Mouse (Mus musculus) Patski (cell line): ENCODE measurements around the gene Sdc4. TPM values are rescaled to one million over a fixed set of nuclear protein-coding genes. Genes with fewer than 3 reads are reported as not detected.

Experiments
- ATAC-seq: fragments of 100-300 bp; one replicate; pipeline ENCODE4 v1.8.0; 2021
- CTCF ChIA-PET: fragments of 350-600 bp; sonication (Branson Sonifier 250); formaldehyde crosslinking; loops from one replicate; lab custom pipeline; 2022; ENCODE audit warnings: inconsistent platforms; lab: Charles Lee
- POLR2A ChIA-PET: fragments of 350-600 bp; sonication (Branson Sonifier 250); formaldehyde crosslinking; loops from one replicate; lab custom pipeline; 2022; ENCODE audit warnings: antibody characterized with exemption, inconsistent platforms; lab: Charles Lee
- DNase-seq: peaks from one replicate; pipeline ENCODE4 v3.0.0-alpha.2; 2011; ENCODE audit warnings: low read depth, low spot score
- H3K27me3 ChIP-seq: fragments of 371-371 bp; one replicate; pipeline ENCODE4 v1.5.1; 2021
- CTCF ChIP-seq: fragments of 100-300 bp; IDR thresholded peaks from one replicate; pipeline ENCODE4 v1.5.1; 2021
- in situ Hi-C: fragments of 300-500 bp; cut with MboI; formaldehyde crosslinking; loops from 3 replicates; pipeline ENCODE4 v1.11.1; 2018; ENCODE audit warnings: low pct_unique_long_range_greater_than_20kb, mixed read lengths
- polyA plus RNA-seq: library from polyadenylated mRNA; unstranded; gene quantifications from one replicate; pipeline ENCODE4 v1.2.3, GENCODE M21; 2021

Gene Sdc4
- polyA plus RNA-seq, 1 experiment from 2014 or later = 672 TPM

- DNase-seq (no peak), ATAC-seq (no peak)
- H3K27me3 ChIP-seq = no peaks in the 10 kb centered on the region
- POLR2A ChIA-PET = interaction anchor here (1.0 to 9.4 kb wide), 6 partner anchors 11 to 79 kb away, joined by 3 to 110 read pairs (median 4); partner anchors contain the start of genes Gm20458 and Sys1
- CTCF ChIA-PET = interaction anchor here (1.3 to 5.2 kb wide), 4 partner anchors 14 to 76 kb away, joined by 3 to 18 read pairs (median 4); partner anchors contain the start of genes Gm20458 and Sys1
- in situ Hi-C loops = no loop called here
- no peak for TF ChIP-seq CTCF
Observed at GRCm38 (mm10) chr2:164442315-164443050, 1.2 kb downstream of the Sdc4 start.

GRCm38 (mm10) chr2:164441731-164442130 lies 2.0 kb downstream of the Sdc4 start:
- CTCF ChIA-PET = interaction anchor here (1.3 to 5.2 kb wide), 4 partner anchors 15 to 77 kb away, joined by 3 to 18 read pairs (median 4); partner anchors contain the start of genes Gm20458 and Sys1
- no peak for TF ChIP-seq CTCF

GRCm38 (mm10) chr2:164441155-164441554 lies 2.5 kb downstream of the Sdc4 start:
- ATAC-seq (no peak), DNase-seq (no peak)
- no peak for TF ChIP-seq CTCF
- CTCF ChIA-PET = interaction anchor here (1.0 to 5.2 kb wide), 4 partner anchors 11 to 77 kb away, joined by 3 to 18 read pairs (median 4); no protein-coding TSS in a partner anchor
- in situ Hi-C loops = no loop called here
- POLR2A ChIA-PET = interaction anchor here (1.2 to 9.4 kb wide), 5 partner anchors 9 to 81 kb away, joined by 3 to 110 read pairs (median 5); partner anchors contain the start of gene Sys1
- no peaks in the 10 kb centered on the region for H3K27me3 ChIP-seq

More at GRCm38 (mm10) chr2:164441731-164442130, 2.0 kb downstream of the Sdc4 start:
- DNase-seq (no peak), ATAC-seq (no peak)
- in situ Hi-C loops = no loop called here
- H3K27me3 ChIP-seq = no peaks in the 10 kb centered on the region
- POLR2A ChIA-PET = interaction anchor here (1.3 to 9.4 kb wide), 4 partner anchors 10 to 80 kb away, joined by 3 to 110 read pairs (median 20); partner anchors contain the start of gene Sys1

GRCm38 (mm10) chr2:164440314-164440713 lies 3.4 kb downstream of the Sdc4 start:
- POLR2A ChIA-PET = interaction anchor here (0.6 to 9.4 kb wide), 8 partner anchors 8 to 46 kb away, joined by 3 to 110 read pairs (median 4); partner anchors contain the start of genes Dbndd2 and Sys1
- in situ Hi-C loops = no loop called here
- TF ChIP-seq CTCF = no peak
- CTCF ChIA-PET = interaction anchor here (1.0 to 5.2 kb wide), 4 partner anchors 8 to 23 kb away, joined by 3 to 18 read pairs (median 6); no protein-coding TSS in a partner anchor
- DNase-seq (no peak), ATAC-seq (no peak)
- H3K27me3 ChIP-seq = no peaks in the 10 kb centered on the region

- in situ Hi-C loops = no loop called here
- ATAC-seq = peak; percentile 38
- POLR2A ChIA-PET = interaction anchor here (0.8 to 9.4 kb wide), 5 partner anchors 10 to 72 kb away, joined by 3 to 110 read pairs (median 5); partner anchors contain the start of gene Sys1
- DNase-seq = peak; percentile 89
- no peak for TF ChIP-seq CTCF
- CTCF ChIA-PET = interaction anchor here (1.0 to 5.2 kb wide), 9 partner anchors 9 to 79 kb away, joined by 3 to 18 read pairs (median 6); partner anchors contain the start of genes Gm20458, Sys1 and Trp53tg5
- H3K27me3 ChIP-seq = no peaks in the 10 kb centered on the region
Observed at GRCm38 (mm10) chr2:164439001-164439421, 4.7 kb downstream of the Sdc4 start.

GRCm38 (mm10) chr2:164438257-164438656 lies 5.4 kb downstream of the Sdc4 start:
- ChIA-PET POLR2A (interaction anchor here (0.6 to 9.4 kb wide), 5 partner anchors 10 to 1448 kb away, joined by 3 to 110 read pairs (median 5); partner anchors contain the start of gene Sys1), CTCF (interaction anchor here (0.8 to 5.2 kb wide), 9 partner anchors 10 to 80 kb away, joined by 3 to 18 read pairs (median 6); partner anchors contain the start of genes Sys1 and Trp53tg5)
- DNase-seq = no peak
- in situ Hi-C loops = no loop called here
- TF ChIP-seq CTCF = no peak
- no peaks in the 10 kb centered on the region for H3K27me3 ChIP-seq
- ATAC-seq = no peak

GRCm38 (mm10) chr2:164437710-164438109 lies 6.0 kb downstream of the Sdc4 start:
- no peak for DNase-seq
- CTCF ChIA-PET = interaction anchor here (0.8 to 5.2 kb wide), 4 partner anchors 15 to 29 kb away, joined by 3 to 18 read pairs (median 12); partner anchors contain the start of gene Sys1
- ATAC-seq = no peak
- in situ Hi-C loops = no loop called here
- POLR2A ChIA-PET = interaction anchor here (0.6 to 9.4 kb wide), 3 partner anchors 9 to 1448 kb away, joined by 3 to 110 read pairs (median 8); partner anchors contain the start of gene Sys1
- H3K27me3 ChIP-seq = no peaks in the 10 kb centered on the region
- TF ChIP-seq CTCF = no peak

- no peak for TF ChIP-seq CTCF
- in situ Hi-C loops = no loop called here
- H3K27me3 ChIP-seq = no peaks in the 10 kb centered on the region
- no peak for ATAC-seq
- POLR2A ChIA-PET = interaction anchor here (9.4 kb wide), 1 partner anchor 17 kb away, joined by 110 read pairs; the partner anchor contains the start of gene Sys1
- no peak for DNase-seq
- CTCF ChIA-PET = interaction anchor here (2.2 kb wide), 1 partner anchor 19 kb away, joined by 7 read pairs; the partner anchor contains the start of gene Sys1
Observed at GRCm38 (mm10) chr2:164436961-164437360, 6.7 kb downstream of the Sdc4 start.

- no peak for ATAC-seq
- ChIA-PET POLR2A (interaction anchor here (0.6 to 9.4 kb wide), 3 partner anchors 8 to 18 kb away, joined by 3 to 110 read pairs (median 3); partner anchors contain the start of gene Sys1), CTCF (interaction anchor here (2.2 kb wide), 1 partner anchor 20 kb away, joined by 7 read pairs; the partner anchor contains the start of gene Sys1)
- in situ Hi-C loops = no loop called here
- no peaks in the 10 kb centered on the region for H3K27me3 ChIP-seq
- TF ChIP-seq CTCF = no peak
- DNase-seq = no peak
Observed at GRCm38 (mm10) chr2:164436215-164436913, 7.3 kb downstream of the Sdc4 start.
